Mouse (Mus musculus) thymus, postnatal 0 days (tissue): ENCODE data around the gene Zbtb12. TPM values are rescaled to one million over a fixed set of nuclear protein-coding genes. Genes with fewer than 3 reads are reported as not detected.
A peak's percentile ranks its signal among the peaks of the same experiment; 100 is the strongest.
"Not testable (repeated sequence)": the region's sequence is repeated elsewhere in the genome, so short reads cannot be mapped to it uniquely, and the experiment has no call there.

Source experiments
- DNase-seq: peaks from one replicate; pipeline ENCODE4 v3.0.0-alpha.2; 2015; ENCODE audit warnings: low spot score
- polyA plus RNA-seq: library from polyadenylated mRNA; unstranded; fragments of >200 nt; fragmentation: Nextera tagmentation; extraction: Ambion mirVana; gene quantifications from 2 replicates; pipeline ENCODE4 v1.2.1, GENCODE M21; 2015

Gene Zbtb12
- polyA plus RNA-seq: 1.6 and 1.7 TPM in 2 replicates

DNA sequence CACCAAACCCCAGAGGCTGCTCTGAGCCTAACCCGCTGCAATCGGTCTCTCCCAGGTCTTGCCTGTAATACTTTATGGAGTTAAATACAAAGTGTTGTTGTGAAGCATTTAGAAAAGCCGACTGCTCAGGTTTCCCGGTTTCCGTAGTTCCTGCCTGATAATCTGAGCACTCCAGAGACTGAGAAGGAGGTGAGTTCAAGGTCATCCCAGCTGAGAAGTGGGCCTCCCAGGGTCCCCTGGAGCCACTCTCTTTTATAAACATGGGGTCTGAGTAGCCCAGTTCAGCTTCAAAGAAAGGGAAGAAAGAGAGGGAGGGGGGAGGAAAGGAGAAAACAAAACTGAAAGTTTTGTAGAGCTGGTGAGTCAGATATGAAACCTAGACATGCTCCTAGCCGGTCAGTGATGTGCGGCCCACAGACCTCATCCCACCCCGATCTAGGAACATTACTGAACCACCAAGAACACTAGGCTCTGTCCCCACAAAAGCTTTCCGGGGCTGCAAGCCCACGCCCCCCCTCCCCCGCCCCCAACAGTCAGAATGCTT, at the start of gene Zbtb12:
Gene Zbtb12, plus strand, starts transcription at position 148 of the 544 bp plus-strand sequence.
- DNase-seq: no peak

DNA sequence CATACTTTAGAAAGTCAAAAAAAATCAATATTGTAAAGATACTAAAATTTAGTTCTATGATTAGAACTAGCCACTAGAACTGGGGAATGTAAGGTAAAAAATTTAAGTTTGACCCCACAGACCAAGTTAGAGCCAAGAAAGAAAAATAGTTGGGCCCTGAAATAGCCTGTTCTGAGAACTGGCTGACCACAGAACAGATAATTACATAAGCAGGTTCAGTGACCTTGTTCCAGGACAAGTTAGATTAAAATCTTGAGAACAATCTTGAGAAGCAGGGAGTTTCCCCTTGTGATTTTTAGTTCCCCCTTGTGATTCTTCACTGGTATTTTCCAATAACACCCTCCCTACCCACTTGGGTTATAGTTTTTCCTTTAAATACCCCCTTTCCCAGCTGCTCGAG, 48.5 kb upstream of the Zbtb12 start:
- DNase-seq: not testable (repeated sequence)

DNA sequence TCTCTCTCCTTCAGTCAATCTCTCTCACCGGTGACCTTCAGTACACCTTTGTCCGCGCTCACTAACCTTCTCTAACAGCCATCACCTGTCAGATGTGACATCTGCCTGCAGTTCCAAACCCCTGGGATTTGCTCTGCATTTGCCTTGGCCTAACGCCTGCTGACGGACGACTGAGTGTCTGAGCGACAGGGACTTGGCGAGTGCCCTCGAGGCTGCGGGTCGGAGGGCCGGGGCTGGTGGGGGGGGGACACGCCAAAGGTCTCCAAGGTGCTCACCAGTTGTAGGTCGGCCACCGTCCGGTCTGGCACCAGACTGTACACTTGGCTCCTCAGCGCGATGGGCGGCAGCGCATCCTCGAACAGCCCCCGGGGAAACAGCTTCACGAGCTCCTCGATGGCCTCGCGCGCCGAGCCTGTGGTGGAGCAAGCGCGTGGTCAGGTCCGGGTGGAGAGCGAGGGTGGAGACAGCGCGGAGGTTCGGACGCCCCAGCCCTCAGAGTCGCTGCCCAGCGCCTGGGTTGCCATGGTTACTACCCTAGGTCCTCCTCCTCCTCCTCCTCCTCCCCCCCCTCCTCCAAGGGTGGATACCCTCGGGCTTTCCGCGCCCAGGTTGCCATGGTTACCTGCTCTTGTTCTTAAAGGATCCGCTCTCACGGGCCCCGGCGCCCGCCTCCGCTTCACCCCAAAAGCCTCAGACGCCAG, 43.0 kb upstream of the Zbtb12 start:
- no peak for DNase-seq

DNA sequence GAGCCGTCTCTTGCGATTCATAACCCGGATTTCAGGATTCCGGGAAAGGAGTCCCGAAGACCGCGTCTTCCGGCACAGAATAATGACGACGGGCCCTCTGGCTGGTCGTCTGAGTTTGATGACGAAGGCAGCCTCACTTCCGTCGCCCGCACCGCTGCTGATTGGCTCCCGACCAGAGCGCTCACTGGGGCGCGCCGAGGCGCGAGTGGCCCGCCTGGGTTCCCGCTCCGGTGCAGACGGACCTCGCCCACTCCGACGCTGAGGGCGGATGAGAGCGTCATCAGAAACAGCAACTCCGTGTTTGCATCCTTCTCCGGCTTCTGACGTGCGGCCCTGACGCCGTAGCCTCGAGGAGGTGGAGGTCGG, 42.4 kb upstream of the Zbtb12 start, which contains the start of the genes Stk19 and Dxo:
Gene Stk19, minus strand, starts transcription at position 90 of the 366 bp plus-strand sequence.
Gene Dxo, plus strand, starts transcription at position 164 of the 366 bp plus-strand sequence.
- peak; percentile 96 for DNase-seq

DNA sequence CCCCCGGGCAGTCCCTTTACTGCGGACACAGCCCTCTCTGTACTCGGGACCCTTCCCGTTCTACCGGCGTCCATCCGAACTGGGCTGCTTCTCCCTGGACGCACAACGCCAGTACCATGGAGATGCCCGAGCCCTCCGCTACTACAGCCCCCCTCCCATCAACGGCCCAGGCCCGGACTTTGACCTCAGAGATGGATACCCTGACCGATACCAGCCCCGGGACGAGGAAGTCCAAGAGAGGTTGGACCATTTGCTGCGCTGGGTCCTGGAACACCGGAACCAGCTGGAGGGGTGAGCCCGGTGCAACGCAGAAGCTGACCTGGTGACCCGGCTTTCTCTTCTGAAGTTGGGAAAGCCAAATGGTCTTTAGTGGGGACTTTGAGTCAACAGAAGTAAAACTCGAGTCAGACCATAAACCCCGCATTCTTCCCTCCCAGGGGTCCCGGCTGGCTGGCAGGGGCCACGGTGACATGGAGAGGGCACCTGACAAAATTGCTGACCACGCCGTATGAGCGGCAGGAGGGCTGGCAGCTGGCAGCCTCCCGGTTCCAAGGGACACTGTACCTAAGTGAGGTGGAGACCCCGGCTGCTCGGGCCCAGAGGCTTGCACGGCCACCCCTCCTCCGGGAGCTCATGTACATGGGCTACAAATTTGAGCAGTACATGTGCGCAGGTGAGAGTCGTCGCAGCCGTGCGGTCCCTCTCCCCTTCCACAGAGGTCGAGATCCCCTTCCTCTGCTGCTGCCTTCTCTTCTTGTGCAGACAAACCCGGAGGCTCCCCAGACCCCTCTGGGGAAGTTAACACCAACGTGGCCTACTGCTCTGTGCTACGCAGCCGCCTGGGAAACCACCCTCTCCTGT, 41.6 kb upstream of the Zbtb12 start:
- DNase-seq: no peak

DNA sequence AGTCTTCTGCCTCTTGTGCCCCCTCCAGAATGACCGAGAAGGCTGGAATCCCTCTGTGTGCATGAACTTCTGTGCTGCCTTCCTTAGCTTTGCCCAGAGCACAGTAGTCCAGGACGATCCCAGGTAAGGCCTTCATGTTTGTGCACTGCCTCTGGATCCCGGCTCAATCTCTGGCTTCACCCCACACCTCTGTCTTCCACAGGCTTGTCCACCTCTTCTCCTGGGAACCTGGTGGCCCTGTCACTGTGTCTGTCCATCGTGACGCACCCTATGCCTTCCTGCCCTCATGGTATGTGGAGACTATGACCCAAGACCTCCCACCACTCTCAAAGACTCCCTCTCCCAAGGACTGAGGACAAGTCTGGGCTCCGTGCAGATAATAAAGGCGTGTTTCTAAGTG, 40.5 kb upstream of the Zbtb12 start:
- no peak for DNase-seq

DNA sequence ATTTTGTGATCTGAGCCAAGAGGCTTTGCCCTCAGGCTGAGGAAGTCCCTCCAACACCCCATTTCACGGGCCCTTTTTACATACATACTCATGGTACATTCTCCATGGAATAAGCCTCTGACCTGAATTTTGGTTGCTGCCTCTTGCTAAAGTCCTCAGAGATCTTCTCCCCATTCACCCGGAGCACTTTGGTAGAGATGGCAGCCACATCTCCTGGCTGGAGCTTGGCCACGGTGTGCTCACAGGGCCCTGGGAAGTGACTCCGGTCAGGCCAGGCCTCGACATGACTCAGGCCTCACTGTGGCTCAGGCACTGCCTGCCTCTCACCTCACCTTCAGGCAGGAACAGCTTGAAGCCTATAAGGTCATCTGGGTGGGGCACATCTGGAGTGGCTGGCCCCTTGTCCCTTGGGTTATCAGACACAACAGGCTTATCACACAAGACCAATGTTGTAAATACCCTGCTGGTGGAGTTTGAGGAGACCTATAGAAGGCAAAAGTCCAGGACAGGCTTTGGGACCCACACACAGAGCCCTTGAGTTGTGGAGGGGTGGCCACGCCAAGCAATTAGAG, 38.5 kb upstream of the Zbtb12 start:
- DNase-seq: no peak

DNA sequence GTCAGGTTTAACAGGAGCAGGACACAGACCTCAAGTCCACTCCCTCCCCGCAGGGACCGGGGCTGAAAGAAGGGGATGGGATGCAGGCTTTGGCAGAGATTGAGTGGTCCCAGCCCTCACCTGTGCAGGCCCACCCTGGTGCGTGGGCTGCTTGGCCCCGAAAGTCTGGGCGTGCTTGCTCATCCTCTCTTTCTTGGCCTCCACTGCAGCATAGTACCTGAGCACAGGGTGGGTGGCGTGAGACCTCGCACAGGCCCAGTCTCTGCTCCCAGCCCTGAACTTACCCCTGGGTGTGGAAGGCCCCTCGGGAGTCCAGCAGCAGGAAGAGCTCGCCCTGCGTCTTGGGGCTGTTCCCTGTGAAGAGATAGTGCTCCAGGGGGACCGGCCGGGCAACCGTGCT, 34.4 kb upstream of the Zbtb12 start:
- no peak for DNase-seq

DNA sequence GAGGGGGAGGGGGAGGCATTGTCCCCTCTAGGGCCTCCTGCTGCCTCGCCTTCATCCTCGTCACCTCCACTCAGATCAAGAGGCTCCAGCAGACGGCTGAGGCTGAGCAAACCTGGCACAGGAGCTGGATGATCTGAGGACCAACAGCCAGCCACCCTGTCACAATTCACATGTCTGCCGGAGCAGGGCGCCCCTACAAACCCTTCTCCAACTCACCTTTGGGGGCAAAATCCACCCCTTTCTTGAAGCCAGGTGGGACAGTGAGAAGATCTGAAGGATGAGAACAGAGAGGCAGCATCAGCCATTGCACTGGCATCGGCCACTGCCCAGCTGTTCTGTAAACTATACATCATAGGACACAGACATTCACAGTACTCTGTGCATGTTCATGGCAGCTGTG, 32.1 kb upstream of the Zbtb12 start:
- no peak for DNase-seq

DNA sequence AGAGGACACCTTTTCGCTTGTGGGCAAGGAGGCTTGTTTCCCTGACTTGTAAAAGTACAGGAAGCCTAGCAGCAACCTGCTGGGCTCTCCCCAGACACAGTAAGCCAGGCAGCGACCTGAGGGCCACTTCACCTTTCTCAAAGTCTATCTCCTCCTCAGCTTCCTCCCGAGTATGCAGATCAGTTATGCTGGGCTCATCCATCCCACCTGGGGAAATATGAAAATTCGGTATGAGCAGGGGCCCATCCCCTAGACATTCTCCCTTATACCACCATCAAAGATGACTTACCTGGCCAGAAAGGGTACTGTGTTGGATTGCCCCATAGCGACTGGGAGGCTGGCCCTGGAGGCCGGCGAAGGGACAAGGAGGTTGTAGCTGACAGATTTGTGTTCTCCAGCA, 31.7 kb upstream of the Zbtb12 start:
- DNase-seq: no peak

DNA sequence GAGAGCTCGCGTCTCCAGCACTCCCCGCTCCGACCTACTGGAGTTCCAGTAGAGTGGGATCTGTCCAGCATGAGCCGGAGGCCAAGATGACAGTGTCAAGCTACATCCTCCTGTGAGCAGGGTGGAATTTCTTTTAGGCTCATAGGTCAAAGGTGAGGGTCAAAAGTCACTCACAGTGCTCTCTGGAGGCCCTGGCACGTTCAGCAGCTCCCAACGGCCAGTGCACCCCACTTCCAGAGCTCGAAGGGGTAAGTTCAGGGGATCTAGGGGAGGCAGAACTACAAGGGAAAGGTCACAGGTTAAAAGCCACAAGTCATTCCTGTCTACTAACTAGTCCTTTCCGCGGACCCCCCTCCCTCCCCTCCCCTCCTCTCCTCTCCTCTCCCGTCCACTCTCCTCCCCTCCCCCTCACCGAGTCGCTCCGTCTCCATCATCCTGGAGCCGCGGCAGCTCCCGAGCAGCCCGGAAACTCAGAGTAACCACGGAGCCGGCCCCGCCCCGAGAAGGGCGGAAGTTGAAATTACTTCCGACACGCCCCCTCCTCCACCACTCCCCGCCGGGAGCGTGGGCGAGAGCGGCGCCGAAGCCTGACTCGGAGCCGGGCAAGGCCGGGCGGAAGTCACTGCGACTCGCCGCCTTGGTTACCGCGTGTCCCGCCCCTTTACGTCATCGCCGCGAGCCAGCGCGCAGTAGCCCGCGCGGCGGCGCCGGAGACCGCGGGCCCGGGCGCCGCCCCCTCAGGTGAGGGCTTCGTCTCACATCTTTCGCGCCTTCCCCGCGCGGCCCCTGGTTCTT, 29.4 kb upstream of the Zbtb12 start, which contains the start of the genes Skiv2l and Nelfe:
Gene Skiv2l, minus strand, starts transcription at position 489 of the 795 bp plus-strand sequence.
Gene Nelfe, plus strand, starts transcription at position 670 of the 795 bp plus-strand sequence.
- peak; percentile 99 for DNase-seq

DNA sequence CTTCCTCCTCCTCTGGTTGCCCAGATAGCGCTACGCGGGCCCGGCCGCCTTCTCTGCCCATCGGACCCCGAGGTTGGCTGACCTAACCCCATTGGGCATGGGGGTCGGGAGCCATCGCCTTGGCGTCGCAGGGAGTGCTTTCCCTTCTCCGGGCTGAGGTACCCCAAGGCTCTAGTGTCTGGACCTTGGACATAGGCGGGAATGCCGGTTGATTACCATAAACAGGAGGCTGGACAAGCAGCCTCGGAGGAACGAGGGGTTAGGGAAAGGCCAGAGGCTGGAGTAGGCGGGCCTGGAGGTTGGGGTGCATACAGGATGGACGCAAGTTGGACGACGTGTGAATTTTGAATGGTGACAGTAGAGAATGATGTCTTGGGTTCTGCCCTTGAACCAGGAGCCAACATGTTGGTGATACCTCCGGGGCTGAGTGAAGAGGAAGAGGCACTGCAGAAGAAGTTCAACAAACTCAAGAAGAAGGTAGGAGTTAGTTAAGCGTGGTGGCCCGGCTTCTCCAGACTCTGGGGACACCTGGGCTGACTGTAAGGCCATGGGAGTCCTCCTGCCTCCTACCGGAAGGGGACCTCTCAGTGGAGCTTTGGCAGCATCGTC, 28.7 kb upstream of the Zbtb12 start:
- DNase-seq: peak; percentile 14

DNA sequence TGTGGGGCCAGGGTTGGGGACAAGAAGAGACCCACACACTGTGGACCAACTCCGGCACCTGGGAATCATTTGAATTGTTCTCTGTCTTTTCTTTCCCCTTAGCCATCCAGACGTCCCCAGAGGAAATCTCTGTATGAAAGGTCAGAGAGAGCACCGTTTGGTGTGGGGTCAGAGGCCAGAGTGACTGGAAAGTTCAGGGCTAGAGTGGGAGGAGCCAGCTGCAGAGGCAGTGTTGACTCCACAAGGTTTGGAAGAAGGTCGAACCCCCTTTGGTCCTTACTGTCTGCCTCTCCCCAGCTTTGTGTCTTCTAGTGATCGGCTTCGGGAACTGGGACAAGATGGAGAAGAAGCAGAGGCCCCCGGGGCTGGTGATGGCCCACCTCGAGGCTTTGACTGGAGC, 25.8 kb upstream of the Zbtb12 start:
- no peak for DNase-seq

DNA sequence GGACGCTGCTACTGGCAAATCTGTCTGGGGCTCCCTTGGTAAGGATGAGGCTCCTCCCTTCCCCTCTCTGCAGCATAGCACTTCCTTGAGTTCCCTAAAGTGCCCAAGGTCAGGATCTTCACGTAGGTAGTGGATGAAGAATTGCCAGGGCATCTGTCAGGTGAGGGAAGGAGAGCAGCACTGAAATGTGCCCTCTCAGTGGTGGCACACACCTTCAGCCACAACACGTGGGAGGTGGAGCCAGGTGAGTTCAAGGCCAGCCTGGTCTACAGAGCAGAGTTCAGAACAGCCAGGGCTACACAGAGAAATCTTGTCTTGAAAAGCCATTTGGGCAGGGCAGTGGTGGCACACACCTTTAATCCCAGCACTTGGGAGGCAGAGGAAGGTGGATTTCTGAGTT, 24.5 kb upstream of the Zbtb12 start:
- no peak for DNase-seq

DNA sequence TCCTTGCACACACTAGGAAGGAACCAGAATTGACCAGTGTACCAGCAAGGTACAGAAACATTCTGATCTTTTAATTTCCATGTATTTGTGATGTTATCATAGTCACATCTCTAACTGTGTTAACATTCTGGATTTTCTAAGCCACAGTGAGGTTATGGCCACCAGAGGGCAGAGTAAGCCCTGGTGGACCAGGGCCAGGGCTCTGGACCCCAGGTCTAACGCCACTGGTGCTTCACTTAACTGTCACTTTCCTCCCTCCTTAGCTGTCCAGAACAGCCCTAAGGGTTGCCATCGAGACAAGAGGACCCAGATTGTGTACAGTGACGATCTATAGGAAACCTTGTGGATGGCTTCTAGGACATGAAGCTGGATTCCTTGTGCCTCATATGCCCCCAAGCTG, 23.5 kb upstream of the Zbtb12 start:
- peak; percentile 51 for DNase-seq

DNA sequence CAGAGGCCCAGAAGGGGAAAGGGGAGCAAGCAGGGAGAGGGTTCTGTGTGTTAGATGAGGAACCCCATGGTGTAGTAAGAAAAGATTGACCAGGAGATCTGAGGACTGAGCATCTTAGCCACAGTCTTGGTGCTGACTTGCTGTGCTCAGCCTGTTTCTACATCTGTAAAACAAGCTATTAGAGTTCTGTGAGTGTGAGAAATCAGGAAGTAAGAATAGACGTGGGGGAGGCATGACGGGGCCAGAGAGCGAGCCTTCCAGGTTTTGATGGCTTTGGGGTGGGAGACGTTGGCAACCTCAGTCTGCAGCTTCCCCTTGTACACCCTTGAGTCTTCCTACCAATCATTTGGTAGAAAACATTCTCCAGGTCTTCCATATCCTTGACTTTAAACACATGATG, 20.6 kb upstream of the Zbtb12 start:
- DNase-seq: no peak

DNA sequence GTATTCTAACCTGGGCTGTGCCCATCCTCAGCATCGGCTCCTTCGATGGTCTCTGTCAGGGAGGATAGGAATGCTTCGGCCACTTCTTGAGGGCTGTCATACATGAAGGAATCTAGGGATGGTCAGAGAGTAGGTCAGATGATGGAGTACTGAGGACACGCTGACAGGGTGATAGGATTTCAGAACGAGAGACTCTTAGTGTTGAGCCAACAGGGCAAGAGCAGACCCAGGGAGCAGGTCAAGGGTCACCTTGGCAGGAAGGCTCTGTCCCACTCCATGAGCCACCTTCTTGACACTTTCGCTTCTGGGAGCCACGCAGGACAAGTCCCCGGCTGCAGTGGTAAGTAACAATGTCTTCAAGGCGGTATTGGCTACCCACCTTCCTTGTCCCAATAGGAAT, 18.8 kb upstream of the Zbtb12 start:
- DNase-seq: no peak

DNA sequence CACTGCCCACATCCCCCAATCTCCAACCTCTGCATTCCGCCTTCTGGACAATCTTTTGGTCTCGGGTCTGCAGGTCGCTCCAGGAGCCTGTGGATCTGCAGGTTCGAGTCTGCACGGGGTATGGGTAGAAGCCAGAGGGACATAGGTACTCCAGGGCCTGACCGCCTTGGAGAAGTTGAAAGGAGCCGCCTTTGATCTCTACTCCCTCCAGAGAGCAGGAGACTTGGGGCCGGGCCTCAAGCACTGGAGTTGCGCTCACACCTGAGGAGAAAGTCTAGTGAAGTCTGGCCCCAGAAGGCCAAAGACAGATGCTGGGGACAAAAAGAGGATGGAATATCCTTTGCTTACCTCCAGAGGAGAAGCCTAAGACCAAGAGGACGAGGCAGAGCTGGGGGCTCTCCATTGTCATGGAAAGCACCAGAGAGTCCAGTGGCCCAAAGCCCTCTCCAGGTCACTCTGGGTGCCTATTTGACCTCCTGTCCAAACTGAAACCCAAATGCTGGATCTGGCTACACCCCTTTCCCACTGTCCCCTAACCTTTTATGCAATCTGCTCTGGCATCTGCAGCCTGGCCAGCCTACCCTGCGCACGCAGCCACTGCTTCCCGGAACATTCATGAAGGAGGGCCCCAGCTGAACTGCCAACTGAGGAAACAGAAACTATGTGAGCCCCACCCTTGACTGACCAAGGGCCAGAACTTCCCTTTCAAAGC, 17.4 kb upstream of the Zbtb12 start:
- DNase-seq: no peak

DNA sequence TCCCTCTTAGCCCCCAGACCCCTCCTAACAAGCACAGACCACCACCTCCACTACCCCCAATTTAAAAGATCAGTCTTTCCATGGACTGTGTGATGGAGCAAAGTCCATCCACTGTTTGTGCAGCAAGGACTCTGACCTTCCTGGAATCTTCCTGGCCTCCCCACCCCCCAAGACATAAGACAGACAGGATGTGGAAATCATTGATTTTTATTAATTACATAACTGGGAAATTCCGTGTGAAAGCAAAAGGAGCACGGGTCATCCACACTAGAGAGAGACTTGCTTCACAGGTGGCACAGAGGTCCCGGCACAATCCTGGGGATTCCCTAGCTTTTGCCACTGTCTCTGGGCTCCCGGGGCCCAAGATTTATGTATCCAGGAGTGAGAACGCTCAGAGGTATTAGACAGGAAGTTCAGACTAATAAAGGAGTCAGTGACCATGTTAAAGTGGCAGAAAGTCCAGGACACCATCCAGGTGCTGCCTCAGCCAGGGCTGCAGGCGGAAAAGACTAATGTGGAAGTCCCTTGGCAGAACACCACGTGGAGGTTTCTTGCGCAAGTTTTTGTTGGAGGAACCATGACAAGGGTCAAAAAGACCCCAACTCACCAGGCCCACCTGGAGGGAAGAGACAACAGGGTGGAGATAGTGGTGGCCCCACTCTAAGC, 16.7 kb upstream of the Zbtb12 start, which contains the start of gene Cfb:
Gene Cfb, minus strand, starts transcription at position 103 of the 666 bp plus-strand sequence.
- DNase-seq: no peak
